Mouse (Mus musculus) spleen, adult 2 months (tissue): ENCODE results near the gene Mlf2.

ENCODE experiments used
- CTCF ChIP-seq: fragments of 200-500 bp; IDR thresholded peaks from 2 replicates; pipeline ENCODE4 v1.5.1; 2011; ENCODE audit warnings: mild to moderate bottlenecking, inconsistent platforms; ENCODE audit not compliant: insufficient read depth, insufficient read length, insufficient replicate concordance; ENCODE audit errors: extremely low read depth
- POLR2A ChIP-seq: fragments of 200-500 bp; IDR thresholded peaks from 2 replicates; pipeline ENCODE4 v1.6.1; 2011; ENCODE audit warnings: low read depth, low read length, inconsistent platforms

DNA sequence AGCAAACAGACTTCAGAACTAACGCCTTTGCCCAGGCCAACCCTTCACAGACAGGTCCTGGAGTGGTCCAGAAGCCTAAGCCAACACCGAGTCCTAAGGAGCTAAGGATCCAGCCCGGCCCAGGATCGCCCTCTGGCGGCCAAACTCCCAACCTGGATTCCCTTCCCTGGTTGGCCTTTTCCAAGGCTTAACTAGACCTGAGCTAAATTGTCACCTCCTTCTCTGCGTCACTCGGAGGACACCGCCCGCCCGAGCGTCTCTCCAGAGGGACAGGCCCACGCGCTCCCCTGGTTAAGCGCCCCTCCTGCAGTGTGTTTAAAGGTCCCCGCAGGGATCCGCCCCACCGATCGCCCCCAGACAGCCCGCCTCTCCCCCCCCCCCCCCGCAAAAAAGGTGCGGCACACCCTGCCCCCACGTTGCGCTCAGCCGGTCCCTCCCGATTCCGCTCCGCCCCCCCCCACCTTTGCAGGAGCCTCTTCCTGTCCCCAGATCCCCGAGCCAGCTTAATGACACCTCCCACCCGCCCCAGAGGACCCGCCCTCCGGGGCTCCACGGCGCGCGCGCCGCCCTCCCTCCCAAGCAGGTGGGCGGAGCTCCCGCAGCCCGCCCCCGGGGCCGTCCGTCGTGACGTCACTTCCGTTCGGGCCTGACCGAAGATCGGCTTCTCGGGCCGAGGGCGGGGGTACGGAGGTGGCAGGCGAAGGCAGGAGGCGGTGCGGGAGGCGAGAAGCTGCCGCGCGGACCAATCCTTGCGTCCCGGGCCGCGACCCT lies at the start of gene Mlf2:
- TF ChIP-seq CTCF (peak; percentile 86), POLR2A (peak; percentile 69)
